Mouse (Mus musculus) frontal cortex, adult (tissue): ENCODE measurements at regions not wholly inside any gene's neighbourhood (a gene's known extent, or its start where the extent isn't known, plus 50 kb on each side); places are given as distances from the start of the nearest gene placed in this dataset.

Experiments used
- ATAC-seq: cut with Nextera tagmentation; 2 replicates; pipeline ENCODE4 v1.9.2; 2017; ENCODE audit warnings: mild to moderate bottlenecking, moderate library complexity, mixed read lengths; ENCODE audit not compliant: low TSS enrichment

GRCm38 (mm10) chr9:22937686-22938391 is 285.0 kb upstream of the Bmper start:
- peak; percentile 44 for ATAC-seq

- ATAC-seq: no peak
Observed at GRCm38 (mm10) chr9:22944992-22945391, 277.9 kb upstream of the Bmper start.

- no peak for ATAC-seq
Observed at GRCm38 (mm10) chr9:22945426-22945955, 277.4 kb upstream of the Bmper start.

- ATAC-seq: no peak
Observed at GRCm38 (mm10) chr9:22952571-22953442, 270.1 kb upstream of the Bmper start.

- no peak; the same call in 1 of the 2 replicates for ATAC-seq
Observed at GRCm38 (mm10) chr9:22962269-22962815, 260.5 kb upstream of the Bmper start.

- no peak for ATAC-seq
Observed at GRCm38 (mm10) chr9:22971312-22971711, 251.6 kb upstream of the Bmper start.

GRCm38 (mm10) chr9:22976748-22977147 is 246.1 kb upstream of the Bmper start:
- no peak for ATAC-seq

- no peak for ATAC-seq
Observed at GRCm38 (mm10) chr9:22979627-22980026, 243.2 kb upstream of the Bmper start.

GRCm38 (mm10) chr9:22989508-22989907 is 233.4 kb upstream of the Bmper start:
- ATAC-seq: no peak

- no peak for ATAC-seq
Observed at GRCm38 (mm10) chr9:22993531-22993930, 229.3 kb upstream of the Bmper start.

GRCm38 (mm10) chr9:22995564-22995963 is 227.3 kb upstream of the Bmper start:
- ATAC-seq: no peak

- ATAC-seq: no peak
Observed at GRCm38 (mm10) chr9:22998306-22998705, 224.6 kb upstream of the Bmper start.

- ATAC-seq: no peak
Observed at GRCm38 (mm10) chr9:22999181-22999580, 223.7 kb upstream of the Bmper start.

GRCm38 (mm10) chr9:23000200-23000599 is 222.7 kb upstream of the Bmper start:
- ATAC-seq: peak; percentile 70

- ATAC-seq: no peak
Observed at GRCm38 (mm10) chr9:23003195-23004061, 219.4 kb upstream of the Bmper start.

GRCm38 (mm10) chr9:23005005-23005404 is 217.9 kb upstream of the Bmper start:
- no peak for ATAC-seq

- no peak for ATAC-seq
Observed at GRCm38 (mm10) chr9:23009462-23010183, 213.3 kb upstream of the Bmper start.

GRCm38 (mm10) chr9:23011316-23011959 is 211.4 kb upstream of the Bmper start:
- no peak for ATAC-seq

- ATAC-seq: no peak
Observed at GRCm38 (mm10) chr9:23012130-23012529, 210.7 kb upstream of the Bmper start.

- no peak for ATAC-seq
Observed at GRCm38 (mm10) chr9:23016733-23017132, 206.1 kb upstream of the Bmper start.
